Mouse (Mus musculus): ENCODE data around the gene Olfr312. TPM values are rescaled to one million over a fixed set of nuclear protein-coding genes. Genes with fewer than 3 reads are reported as not detected.
A peak's percentile ranks its signal among the peaks of the same experiment; 100 is the strongest.
"Not testable (repeated sequence)": the region's sequence is repeated elsewhere in the genome, so short reads cannot be mapped to it uniquely, and the experiment has no call there.

The Olfr312 gene
- not detected for total RNA-seq (2021)
- long read RNA-seq, experiment 1 = 0 reads
- long read RNA-seq, experiment 2 = 0 reads

GRCm38 (mm10) chr11:58828937-58829336 is at the start of gene Olfr312:
Olfr312 (plus strand) TSS chr11:58829237.
- intact Hi-C loops (cut with DNase I); DNase-seq: not testable (repeated sequence)

- intact Hi-C loops (cut with DNase I) = no loop called here
- no peak for DNase-seq
Measured at GRCm38 (mm10) chr11:58782480-58783089, 46.5 kb upstream of the Olfr312 start, which contains the start of gene Olfr314. Olfr314 (plus strand) TSS chr11:58782952.

- DNase-seq = no peak
- intact Hi-C loops (cut with DNase I) = no loop called here
Measured at GRCm38 (mm10) chr11:58784182-58784581, 44.9 kb upstream of the Olfr312 start.

DNA sequence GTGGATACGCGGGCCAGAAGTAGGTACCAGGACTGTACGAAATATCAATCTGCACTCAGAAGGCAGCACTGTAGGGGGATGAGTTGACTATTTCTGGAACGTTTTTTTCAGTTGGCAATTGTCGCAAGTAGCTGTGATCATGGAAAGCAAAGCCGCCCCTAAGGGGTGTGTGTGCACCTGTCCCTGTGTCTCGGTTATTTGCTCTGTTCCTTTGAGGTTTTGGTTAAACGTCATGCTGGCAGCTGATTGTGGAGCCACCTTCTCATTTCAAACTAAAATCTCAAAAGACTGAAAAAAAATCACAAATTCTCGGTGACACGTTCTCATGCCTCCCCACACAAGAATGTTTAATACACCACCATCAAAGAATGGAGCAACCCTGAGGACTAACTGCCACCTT is 41.4 kb upstream of the Olfr312 start:
- intact Hi-C loops (cut with DNase I) = no loop called here
- DNase-seq = no peak

DNA sequence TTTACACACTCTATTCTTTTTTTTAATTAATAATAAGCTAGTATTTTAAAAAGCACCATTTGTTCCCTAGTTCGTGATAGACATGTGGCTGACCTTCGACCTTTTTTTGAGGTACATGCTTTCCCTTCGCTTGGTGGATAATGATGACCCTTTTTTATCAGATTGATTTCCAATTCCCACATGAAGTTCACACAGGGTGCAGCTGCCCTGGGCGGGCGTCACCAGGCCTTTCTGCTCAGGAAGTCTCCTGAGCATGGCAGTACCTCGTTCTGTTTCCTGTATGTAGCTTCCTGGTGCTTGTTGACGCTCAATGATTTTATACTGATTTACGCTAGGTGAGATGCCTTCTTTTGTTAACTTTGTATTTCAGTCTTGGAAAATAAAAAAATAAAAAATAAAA is 40.7 kb upstream of the Olfr312 start:
- DNase-seq = no peak
- intact Hi-C loops (cut with DNase I) = no loop called here

GRCm38 (mm10) chr11:58789532-58789931 is 39.5 kb upstream of the Olfr312 start:
- intact Hi-C loops (cut with DNase I) = no loop called here
- DNase-seq = no peak

DNA sequence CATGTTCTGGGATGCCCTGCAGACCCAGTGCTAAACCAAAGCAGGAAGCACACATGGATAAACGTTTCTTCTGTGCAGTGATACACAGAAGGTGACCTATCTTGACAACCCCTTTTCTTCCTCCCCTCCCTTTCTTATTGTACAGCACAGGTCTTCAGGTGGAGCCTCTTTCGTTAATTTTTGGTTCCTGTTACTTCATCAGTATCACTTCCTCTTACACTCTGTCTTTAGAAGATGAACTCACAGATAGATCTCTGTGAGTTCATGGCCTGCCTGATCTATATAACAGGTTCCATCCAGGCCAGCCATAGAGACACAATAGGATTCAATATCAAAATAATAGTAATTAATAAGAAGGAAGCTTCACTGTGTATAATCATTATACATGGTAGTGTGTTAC is 39.0 kb upstream of the Olfr312 start:
- intact Hi-C loops (cut with DNase I) = no loop called here
- no peak for DNase-seq

GRCm38 (mm10) chr11:58790646-58791045 is 38.4 kb upstream of the Olfr312 start:
- intact Hi-C loops (cut with DNase I) = no loop called here
- no peak for DNase-seq

DNA sequence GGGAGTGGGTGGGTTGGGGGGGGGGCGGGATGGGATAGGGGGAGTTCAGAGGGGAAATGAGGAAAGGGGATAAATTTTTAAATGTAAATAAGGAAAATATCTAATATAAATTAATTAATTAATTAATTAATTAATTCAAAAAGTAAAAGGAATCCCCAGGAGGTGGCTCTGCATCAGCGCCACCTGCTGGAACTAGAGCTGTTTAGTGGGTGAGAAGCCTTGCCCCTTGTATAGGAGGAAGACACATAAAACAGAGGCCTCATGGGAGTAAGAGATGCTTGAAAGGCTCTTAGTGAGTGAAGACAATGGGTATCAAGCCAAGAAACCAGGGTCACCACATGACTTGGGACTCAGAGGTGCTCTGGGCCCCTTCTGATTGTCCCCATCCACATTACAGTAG is 33.2 kb upstream of the Olfr312 start:
- DNase-seq = no peak
- intact Hi-C loops (cut with DNase I) = no loop called here

GRCm38 (mm10) chr11:58796850-58797249 is 32.2 kb upstream of the Olfr312 start:
- intact Hi-C loops (cut with DNase I) = no loop called here
- DNase-seq = no peak

GRCm38 (mm10) chr11:58799747-58800146 is 29.3 kb upstream of the Olfr312 start:
- intact Hi-C loops (cut with DNase I) = no loop called here
- DNase-seq = no peak

GRCm38 (mm10) chr11:58801558-58802228 is 27.3 kb upstream of the Olfr312 start, which contains the start of gene Fam183b:
Fam183b (minus strand) TSS chr11:58801960.
- intact Hi-C loops (cut with DNase I) = no loop called here

GRCm38 (mm10) chr11:58803871-58804270 is 25.2 kb upstream of the Olfr312 start:
- DNase-seq = no peak
- intact Hi-C loops (cut with DNase I) = no loop called here

More at GRCm38 (mm10) chr11:58801558-58802228, 27.3 kb upstream of the Olfr312 start, which contains the start of gene Fam183b:
- no peak for DNase-seq

GRCm38 (mm10) chr11:58804393-58804792 is 24.6 kb upstream of the Olfr312 start:
- intact Hi-C loops (cut with DNase I) = no loop called here

DNA sequence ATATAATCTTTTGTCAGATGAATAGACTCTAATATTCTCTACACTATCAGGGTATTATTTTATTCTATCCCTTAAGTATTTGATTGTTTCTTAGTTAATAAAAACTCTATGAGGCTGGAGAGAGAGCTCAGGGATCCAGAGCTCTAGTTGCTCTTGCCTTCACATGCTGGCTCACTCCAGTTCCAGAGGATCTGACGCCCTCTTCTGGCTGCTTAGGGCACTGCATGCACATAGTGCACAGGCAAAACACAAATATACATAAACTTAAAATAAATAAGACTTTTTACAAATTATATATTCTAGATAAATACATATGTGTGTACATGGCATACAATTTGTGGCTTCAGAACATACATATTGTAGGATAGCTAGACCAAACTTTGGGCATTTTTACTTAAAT is 17.0 kb upstream of the Olfr312 start:
- DNase-seq = no peak
- intact Hi-C loops (cut with DNase I) = no loop called here

More at GRCm38 (mm10) chr11:58804393-58804792, 24.6 kb upstream of the Olfr312 start:
- no peak for DNase-seq

GRCm38 (mm10) chr11:58814700-58815099 is 14.3 kb upstream of the Olfr312 start, which contains the start of gene Olfr313:
Olfr313 (plus strand) TSS chr11:58815000.
- intact Hi-C loops (cut with DNase I); DNase-seq: not testable (repeated sequence)

DNA sequence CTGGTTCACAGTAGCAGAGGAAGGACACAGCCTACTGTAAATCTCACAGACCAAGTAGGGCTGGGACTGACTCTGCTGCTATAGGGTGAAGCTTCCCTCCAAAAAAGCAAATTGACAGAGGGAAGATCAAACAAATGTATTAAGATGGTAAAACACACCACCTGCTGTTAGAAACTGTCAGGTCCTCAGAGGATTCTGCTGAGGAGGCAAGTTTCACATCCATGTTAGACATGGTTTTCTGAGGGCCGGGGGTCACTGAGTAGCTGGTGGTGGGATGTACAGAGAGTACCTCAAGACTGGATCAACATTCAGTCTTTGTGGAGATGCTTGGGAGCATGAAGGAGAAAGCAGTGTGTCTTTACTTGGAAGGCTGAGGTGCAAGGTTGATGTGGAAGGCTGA is 13.4 kb upstream of the Olfr312 start:
- DNase-seq = no peak
- intact Hi-C loops (cut with DNase I) = no loop called here

DNA sequence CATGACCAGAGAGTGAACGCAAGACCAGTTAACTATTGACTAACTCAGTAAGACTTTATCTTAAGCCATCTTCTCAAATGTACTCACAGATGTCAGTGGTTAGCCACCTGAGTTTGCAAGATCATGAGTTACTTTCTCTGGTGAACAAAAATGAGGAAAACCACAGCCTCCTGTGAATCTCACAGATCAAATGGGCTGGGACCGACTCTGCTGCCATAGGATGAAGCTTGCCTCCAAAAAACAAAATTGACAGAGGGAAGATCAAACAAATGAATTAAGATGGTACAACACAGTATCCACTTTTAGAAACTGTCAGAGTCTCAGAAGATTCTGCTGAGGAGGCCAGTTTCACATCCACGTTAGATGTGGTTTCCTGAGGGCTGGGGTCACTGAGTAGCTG is 727 bp downstream of the Olfr312 start:
- no peak for DNase-seq
- intact Hi-C loops (cut with DNase I) = no loop called here

DNA sequence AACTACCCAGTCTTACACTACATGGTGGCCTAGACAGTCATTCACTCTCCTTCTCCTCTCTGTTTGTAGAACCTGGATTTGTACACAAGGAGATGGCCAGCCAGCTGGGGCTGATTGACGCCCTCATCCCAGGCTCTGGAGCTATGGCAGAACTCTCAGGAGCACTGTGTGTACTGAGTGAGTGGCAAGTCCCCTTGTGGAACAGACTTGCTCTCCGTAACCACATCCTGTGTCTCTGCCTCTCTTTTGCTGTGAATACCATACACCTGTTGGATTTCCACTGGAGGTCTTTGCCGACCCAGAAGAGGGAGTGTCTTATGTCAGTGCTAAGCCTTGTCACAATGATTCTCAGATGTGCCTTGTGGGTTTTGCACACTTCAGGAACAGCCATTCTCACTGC is 3.5 kb downstream of the Olfr312 start:
- intact Hi-C loops (cut with DNase I); DNase-seq: not testable (repeated sequence)

- intact Hi-C loops (cut with DNase I); DNase-seq: not testable (repeated sequence)
Measured at GRCm38 (mm10) chr11:58838951-58839350, 9.9 kb downstream of the Olfr312 start, which contains the start of gene Olfr311. Olfr311 (plus strand) TSS chr11:58839251.

DNA sequence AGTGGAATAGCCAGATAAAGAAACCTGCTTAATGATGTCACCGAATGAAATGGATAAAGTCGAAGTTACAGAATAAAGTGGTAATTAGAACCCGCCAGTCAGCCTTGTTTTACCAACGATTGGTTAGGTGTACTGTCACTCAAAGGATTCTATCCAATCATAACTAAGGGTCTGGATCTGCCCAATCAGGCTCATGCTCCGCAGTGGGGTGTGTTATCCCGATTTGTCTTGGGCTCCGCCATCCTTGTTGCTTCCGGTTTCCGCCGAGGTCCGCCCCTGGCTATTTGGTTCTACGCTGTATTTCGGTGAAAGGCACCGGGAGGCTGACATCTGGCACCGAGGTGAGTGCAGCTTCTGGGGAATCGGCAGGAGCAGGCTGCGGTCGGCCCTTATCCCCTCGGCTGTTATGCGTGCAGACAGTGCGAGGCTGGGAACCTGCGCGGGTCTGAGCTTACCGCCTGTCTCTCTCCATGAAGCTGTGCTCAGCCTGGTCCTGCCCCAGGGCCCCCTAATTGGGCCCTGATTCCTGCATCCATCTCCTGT is 18.0 kb downstream of the Olfr312 start, which contains the start of gene Gm12258:
Gene Gm12258, plus strand, starts transcription at position 240 of the 543 bp plus-strand sequence.
- intact Hi-C loops (cut with DNase I) = no loop called here
- DNase-seq = peak; percentile 62 to 78

Data from gastrocnemius, postnatal 36 days (tissue).